Mouse (Mus musculus) brain, embryonic 14.5 days (tissue): ENCODE data around the gene Apeh.

Experiments
- CTCF ChIP-seq: fragments of 200-500 bp; IDR thresholded peaks from 2 replicates; pipeline ENCODE4 v1.5.1; 2012; ENCODE audit warnings: inconsistent platforms, mild to moderate bottlenecking, moderate library complexity, borderline replicate concordance; ENCODE audit not compliant: insufficient read depth, insufficient read length; ENCODE audit errors: extremely low read depth
- POLR2A ChIP-seq: fragments of 200-500 bp; IDR thresholded peaks from 2 replicates; pipeline ENCODE4 v1.6.1; 2012; ENCODE audit warnings: mild to moderate bottlenecking, inconsistent platforms, borderline replicate concordance; ENCODE audit not compliant: poor library complexity, insufficient read depth, insufficient read length, severe bottlenecking; ENCODE audit errors: extremely low read depth

GRCm38 (mm10) chr9:108057262-108057562, 37.2 kb downstream of the Apeh start:
- no peak for TF ChIP-seq POLR2A
- no peak for TF ChIP-seq CTCF
